Mouse (Mus musculus) retina, embryonic 14.5 days (tissue): Measurements from ENCODE around the gene Gm9837.

ENCODE experiments used
- DNase-seq: peaks from one replicate; pipeline ENCODE4 v3.0.0-alpha.2; 2015; ENCODE audit warnings: low spot score

The Gm9837 gene

GRCm38 (mm10) chr11:53486822-53487594 is 16.7 kb upstream of the Gm9837 start:
- no peak for DNase-seq

- no peak for DNase-seq
Measured at GRCm38 (mm10) chr11:53486351-53486750, 16.1 kb upstream of the Gm9837 start.

- no peak for DNase-seq
Measured at GRCm38 (mm10) chr11:53485719-53486118, 15.4 kb upstream of the Gm9837 start.

GRCm38 (mm10) chr11:53483159-53483891 is 13.0 kb upstream of the Gm9837 start:
- no peak for DNase-seq

- no peak for DNase-seq
Measured at GRCm38 (mm10) chr11:53481088-53481730, 10.9 kb upstream of the Gm9837 start.

- peak; percentile 59 for DNase-seq
Measured at GRCm38 (mm10) chr11:53479783-53480301, 9.6 kb upstream of the Gm9837 start, which contains the start of the genes Gm9945 and Sowaha. Gene Gm9945, plus strand, starts transcription at chr11:53480166. Gene Sowaha, minus strand, starts transcription at chr11:53480274.

- DNase-seq, result peak; percentile 52
Measured at GRCm38 (mm10) chr11:53479171-53479782, 9.0 kb upstream of the Gm9837 start.

GRCm38 (mm10) chr11:53478383-53479170 is 8.3 kb upstream of the Gm9837 start:
- DNase-seq, result no peak

GRCm38 (mm10) chr11:53477833-53478232 is 7.6 kb upstream of the Gm9837 start:
- no peak for DNase-seq

GRCm38 (mm10) chr11:53475620-53476019 is 5.3 kb upstream of the Gm9837 start:
- DNase-seq, result no peak

GRCm38 (mm10) chr11:53472709-53473108 is 2.4 kb upstream of the Gm9837 start:
- no peak for DNase-seq

- no peak for DNase-seq
Measured at GRCm38 (mm10) chr11:53469294-53469967, 848 bp downstream of the Gm9837 start.

- DNase-seq, result peak; percentile 91
Measured at GRCm38 (mm10) chr11:53466231-53466971, 3.9 kb downstream of the Gm9837 start.

GRCm38 (mm10) chr11:53463551-53464424 is 6.5 kb downstream of the Gm9837 start:
- peak; percentile 62 for DNase-seq

- DNase-seq, result no peak
Measured at GRCm38 (mm10) chr11:53461727-53462126, 8.6 kb downstream of the Gm9837 start.

- DNase-seq, result no peak
Measured at GRCm38 (mm10) chr11:53460192-53460591, 10.1 kb downstream of the Gm9837 start.

GRCm38 (mm10) chr11:53458996-53459395 is 11.3 kb downstream of the Gm9837 start:
- DNase-seq, result no peak

GRCm38 (mm10) chr11:53457372-53457954 is 12.8 kb downstream of the Gm9837 start:
- no peak for DNase-seq
